Mouse (Mus musculus): ENCODE data around the gene Krtap19-4.

Gene Krtap19-4

DNA sequence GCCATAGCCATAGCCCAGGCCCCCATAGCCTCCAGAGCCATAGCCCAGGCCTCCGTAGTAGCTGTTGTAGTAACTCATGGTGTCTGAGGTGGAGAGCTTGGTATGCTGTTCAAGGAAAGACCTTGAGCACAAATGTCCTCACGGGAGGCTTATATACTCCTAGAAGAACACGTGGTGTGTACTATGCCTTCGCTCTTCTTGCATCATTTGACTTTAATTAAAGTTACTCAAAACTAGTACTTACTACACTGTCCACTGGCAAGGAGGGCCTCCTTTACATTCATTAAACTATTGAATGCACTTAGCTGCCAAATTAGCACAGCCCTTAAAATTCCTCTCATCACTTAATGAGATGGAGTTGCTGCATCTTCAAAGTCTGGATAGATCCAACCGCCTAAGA is at the start of gene Krtap19-4:
TSS of gene Krtap19-4 (minus strand) at position 101 of the 400 bp plus-strand sequence.
- DNase-seq (ENCODE audit: low read depth, low spot score), result no peak

DNA sequence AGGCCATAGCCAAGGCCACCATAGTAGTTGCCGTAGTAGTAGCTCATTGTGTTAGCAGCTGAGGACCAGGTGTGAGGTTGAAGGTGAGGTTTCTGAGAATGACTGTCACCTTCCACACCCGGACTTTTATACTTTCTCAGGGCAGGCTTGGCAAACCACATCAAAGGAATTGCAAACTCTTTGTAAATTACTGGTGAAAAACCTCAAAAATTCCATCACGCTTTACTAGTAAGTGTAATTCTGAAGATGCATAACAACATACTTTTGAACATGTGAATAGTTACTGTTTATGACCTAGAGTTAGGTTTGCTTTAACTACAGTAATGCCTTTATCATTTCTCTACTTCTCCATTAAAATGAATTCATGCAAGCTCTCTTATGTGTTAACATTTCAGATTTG is 47.3 kb upstream of the Krtap19-4 start, which contains the start of gene Krtap19-9b:
TSS of gene Krtap19-9b (minus strand) at position 101 of the 400 bp plus-strand sequence.
- DNase-seq (ENCODE audit: low read depth, low spot score), result no peak

DNA sequence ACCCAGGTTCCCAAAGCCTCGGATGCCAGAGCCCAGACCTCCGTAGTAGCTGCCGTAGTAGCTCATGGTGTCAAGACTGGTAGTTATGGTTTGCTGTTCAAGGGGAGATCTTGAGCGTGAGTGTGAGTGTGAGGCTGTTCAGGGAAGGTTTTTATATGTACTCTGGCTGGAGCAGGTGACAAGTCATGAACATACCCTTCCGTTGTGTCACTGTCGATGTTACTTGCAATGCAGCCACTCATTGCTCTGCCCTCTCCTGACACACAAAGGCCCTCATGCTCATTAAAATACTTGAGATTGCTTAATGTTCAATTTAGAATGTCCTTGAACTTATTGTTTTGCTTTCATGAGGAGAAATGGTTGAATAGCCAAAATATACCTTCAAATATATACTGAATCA is 11.5 kb upstream of the Krtap19-4 start, which contains the start of gene Krtap19-5:
TSS of gene Krtap19-5 (minus strand) at position 101 of the 400 bp plus-strand sequence.
- DNase-seq (ENCODE audit: low read depth, low spot score), result no peak

DNA sequence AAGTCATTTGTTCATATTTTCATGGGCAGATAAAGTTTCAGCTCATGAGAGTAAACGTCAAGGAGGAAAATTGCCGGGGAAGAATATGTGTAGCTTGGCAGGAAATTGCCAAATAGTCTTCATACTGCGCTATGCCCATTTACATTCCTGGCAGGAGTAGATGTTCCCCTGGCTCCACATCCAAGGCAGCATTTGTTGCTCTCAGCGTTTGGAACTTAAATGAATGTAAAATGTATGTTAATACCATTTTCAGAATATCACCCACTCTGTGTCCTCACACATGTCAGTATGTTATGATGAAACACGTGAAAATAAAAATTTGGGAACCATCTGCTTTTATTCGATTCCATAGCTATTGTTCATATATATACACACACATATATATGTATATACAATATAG is 2.0 kb upstream of the Krtap19-4 start:
- no peak for DNase-seq (ENCODE audit: low read depth, low spot score)

DNA sequence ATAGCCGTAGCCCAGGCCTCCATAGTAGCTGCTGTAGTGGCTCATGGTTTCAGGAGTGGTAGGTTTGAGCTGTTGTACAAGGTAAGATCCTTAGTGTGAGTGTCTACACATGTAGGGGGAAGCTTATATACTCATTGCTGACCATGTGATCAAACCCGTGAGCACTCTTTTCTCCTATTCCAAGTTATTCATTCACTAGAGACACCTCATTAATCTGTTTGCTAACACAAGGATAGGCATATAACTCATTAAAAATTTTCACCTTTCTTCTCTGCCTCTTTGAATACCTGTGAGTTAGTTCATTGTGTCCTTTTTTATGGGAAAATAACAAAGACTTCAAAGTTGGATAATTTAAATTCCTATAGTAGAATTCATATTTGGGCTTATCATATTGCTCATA is 7.0 kb downstream of the Krtap19-4 start, which contains the start of gene Krtap19-3:
TSS of gene Krtap19-3 (minus strand) at position 101 of the 400 bp plus-strand sequence.
- DNase-seq (ENCODE audit: low read depth, low spot score), result no peak

DNA sequence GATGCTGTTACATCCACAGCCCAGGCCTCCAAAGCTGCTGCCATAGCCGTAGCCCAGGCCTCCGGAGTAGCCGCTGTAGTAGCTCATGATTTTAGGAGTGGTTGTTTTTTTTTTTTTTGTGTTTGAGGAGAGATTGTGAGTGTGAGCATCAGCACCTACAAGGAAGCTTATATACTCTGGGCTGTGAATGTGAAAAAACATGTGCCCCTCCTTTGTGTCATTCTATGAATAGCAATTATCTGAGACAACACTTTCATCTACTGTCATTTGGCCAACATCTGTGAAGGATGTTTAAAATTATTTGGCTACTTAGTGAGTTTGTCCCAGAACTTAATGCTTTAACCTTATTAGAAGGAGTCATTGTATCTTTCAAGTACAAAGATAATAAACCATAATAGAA is 10.7 kb downstream of the Krtap19-4 start, which contains the start of gene Krtap19-2:
TSS of gene Krtap19-2 (minus strand) at position 101 of the 400 bp plus-strand sequence.
- no peak for DNase-seq (ENCODE audit: low read depth, low spot score)

DNA sequence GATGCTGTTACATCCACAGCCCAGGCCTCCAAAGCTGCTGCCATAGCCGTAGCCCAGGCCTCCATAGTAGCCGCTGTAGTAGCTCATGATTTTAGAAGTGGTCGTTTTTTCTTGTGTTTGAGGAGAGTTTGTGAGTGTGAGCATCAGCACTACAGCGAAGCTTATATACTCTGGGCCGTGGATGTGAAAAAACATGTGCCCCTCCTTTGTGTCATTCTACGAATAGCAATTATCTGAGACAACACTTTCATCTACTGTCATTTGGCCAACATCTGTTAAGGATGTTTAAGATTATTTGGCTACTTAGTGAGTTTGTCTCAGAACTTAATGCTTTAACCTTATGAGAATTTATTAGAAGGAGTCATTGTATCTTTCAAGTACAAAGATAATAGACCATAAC is 15.6 kb downstream of the Krtap19-4 start, which contains the start of gene Krtap19-1:
TSS of gene Krtap19-1 (minus strand) at position 101 of the 400 bp plus-strand sequence.
- DNase-seq (ENCODE audit: low read depth, low spot score), result no peak

DNA sequence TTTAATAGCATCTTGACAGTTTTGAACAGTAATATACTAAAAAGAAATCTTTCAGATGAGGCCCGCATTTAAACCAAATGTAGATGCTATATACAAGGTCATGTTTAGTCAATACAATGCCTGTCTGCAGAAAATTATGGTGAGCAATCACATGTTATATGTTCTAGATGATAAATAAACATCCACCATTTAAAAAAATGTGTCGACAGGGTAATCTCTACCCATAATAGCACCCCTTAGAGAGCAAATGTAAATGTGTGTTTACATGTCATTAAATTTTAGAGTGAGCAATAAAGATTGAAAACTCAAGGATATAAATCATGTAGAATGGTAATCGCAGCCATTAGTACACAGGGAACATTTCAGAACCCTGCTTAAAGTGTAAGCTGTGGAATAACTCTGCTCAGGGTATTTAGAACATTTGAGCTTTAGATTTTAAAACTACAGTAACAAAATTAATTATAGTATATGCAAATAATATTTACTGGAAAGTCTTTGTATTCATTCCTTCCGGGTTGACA is 19.9 kb downstream of the Krtap19-4 start:
- no peak for DNase-seq (ENCODE audit: low read depth, low spot score)

DNA sequence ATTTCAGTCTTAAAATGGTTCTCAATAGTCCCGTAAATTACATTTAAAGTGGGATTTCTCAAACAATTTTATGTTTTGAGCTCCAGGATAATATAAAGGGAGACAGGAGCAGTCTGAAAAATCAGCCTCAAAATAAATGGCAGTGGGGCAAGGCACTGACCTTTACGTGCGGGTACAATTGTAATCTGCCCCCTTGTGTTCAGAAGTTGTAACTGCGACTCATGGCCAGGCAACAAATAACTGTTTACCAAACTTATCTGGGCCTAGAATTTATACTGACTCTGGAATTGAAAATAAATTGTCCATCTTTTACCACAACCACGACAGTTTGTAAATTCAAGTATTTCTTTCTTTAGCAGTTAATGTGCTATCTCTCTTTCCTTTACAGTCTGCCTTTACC is 33.4 kb downstream of the Krtap19-4 start:
- DNase-seq (ENCODE audit: low read depth, low spot score), result peak; percentile 50

DNA sequence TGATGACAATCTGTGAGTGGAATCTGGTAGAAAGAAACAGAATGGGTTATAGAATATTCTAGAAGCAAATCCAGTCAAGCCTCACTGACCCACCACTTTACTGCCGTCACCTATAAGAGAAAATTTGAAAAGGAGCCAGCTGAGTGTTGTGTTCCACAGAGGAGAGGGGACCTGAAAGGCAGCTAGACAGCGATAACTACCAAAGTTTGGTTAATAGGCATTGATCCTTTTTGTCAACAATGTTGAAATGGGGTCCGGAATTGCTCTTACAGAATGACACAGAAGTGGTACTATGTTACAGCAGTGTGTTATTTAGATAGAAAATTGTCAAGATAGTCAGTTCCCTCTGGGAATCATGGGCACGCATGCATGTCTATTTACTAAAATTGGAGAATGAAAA is 36.3 kb downstream of the Krtap19-4 start:
- DNase-seq (ENCODE audit: low read depth, low spot score), result no peak

DNA sequence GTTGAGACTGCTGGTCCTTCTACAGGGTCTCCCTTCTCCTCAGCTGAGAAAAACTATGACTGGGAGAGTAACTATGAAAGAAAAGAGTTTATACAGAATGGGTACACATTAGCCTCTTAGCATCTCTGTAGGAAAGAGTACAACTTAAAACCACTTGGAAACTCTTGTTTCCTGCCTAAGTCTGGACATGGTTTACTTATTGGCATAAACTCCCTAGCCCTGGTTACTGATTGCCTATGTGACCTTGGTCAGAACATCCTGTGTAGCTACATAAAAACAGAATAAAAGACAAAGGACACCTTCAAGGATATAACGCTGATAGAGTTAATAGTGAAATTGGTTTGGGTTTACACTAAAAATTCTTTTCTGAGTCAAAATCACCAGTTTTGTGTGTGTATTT is 37.5 kb downstream of the Krtap19-4 start:
- DNase-seq (ENCODE audit: low read depth, low spot score), result no peak
